Mouse (Mus musculus) monocyte, adult 2 months (primary cell): Measurements from ENCODE around the gene Tmem210.

ENCODE experiments used
- DNase-seq, 2 experiments: peaks; one replicate each; pipeline ENCODE4 v3.0.0; 2022; ENCODE audit warnings: low spot score in 2 of 2, low read depth in 1 of 2

Gene Tmem210

GRCm38 (mm10) chr2:25264851-25265250, 23.1 kb upstream of the Tmem210 start:
- DNase-seq: no peak

GRCm38 (mm10) chr2:25265897-25266656, 21.9 kb upstream of the Tmem210 start:
- no peak for DNase-seq

- no peak for DNase-seq
Measured at GRCm38 (mm10) chr2:25266720-25267119, 21.2 kb upstream of the Tmem210 start.

- no peak for DNase-seq
Measured at GRCm38 (mm10) chr2:25267241-25267640, 20.7 kb upstream of the Tmem210 start.

GRCm38 (mm10) chr2:25267746-25268309, 20.1 kb upstream of the Tmem210 start:
- DNase-seq: no peak

GRCm38 (mm10) chr2:25271827-25272511, 16.0 kb upstream of the Tmem210 start, which contains the start of the genes Ssna1 and Anapc2:
TSS of gene Ssna1 (minus strand) at chr2:25272438.
TSS of gene Anapc2 (plus strand) at chr2:25272478.
- peak; percentile 95 to 97 for DNase-seq

GRCm38 (mm10) chr2:25272515-25272914, 15.4 kb upstream of the Tmem210 start:
- DNase-seq: no peak

GRCm38 (mm10) chr2:25273010-25273409, 14.9 kb upstream of the Tmem210 start:
- no peak for DNase-seq

GRCm38 (mm10) chr2:25278928-25279882, 8.7 kb upstream of the Tmem210 start:
- peak; percentile 65 to 75 for DNase-seq

- no peak for DNase-seq
Measured at GRCm38 (mm10) chr2:25285551-25285950, 2.4 kb upstream of the Tmem210 start.

GRCm38 (mm10) chr2:25286314-25286713, 1.6 kb upstream of the Tmem210 start:
- DNase-seq: no peak

- DNase-seq: no peak
Measured at GRCm38 (mm10) chr2:25286837-25287636, 908 bp upstream of the Tmem210 start.

- no peak for DNase-seq
Measured at GRCm38 (mm10) chr2:25288734-25289345, 895 bp downstream of the Tmem210 start.

- DNase-seq: no peak
Measured at GRCm38 (mm10) chr2:25289651-25290050, 1.7 kb downstream of the Tmem210 start, which contains the start of gene Lrrc26. TSS of gene Lrrc26 (plus strand) at chr2:25289915.

GRCm38 (mm10) chr2:25290101-25290815, 2.3 kb downstream of the Tmem210 start:
- DNase-seq: no peak

GRCm38 (mm10) chr2:25290816-25291130, 2.8 kb downstream of the Tmem210 start:
- no peak for DNase-seq

GRCm38 (mm10) chr2:25291184-25292053, 3.5 kb downstream of the Tmem210 start:
- DNase-seq: no peak

- no peak for DNase-seq
Measured at GRCm38 (mm10) chr2:25292054-25292544, 4.2 kb downstream of the Tmem210 start.
